Mouse (Mus musculus) limb, embryonic 14.5 days (tissue): ENCODE measurements around the gene Sez6. TPM values are rescaled to one million over a fixed set of nuclear protein-coding genes. Genes with fewer than 3 reads are reported as not detected.
A peak's percentile ranks its signal among the peaks of the same experiment; 100 is the strongest.

ENCODE experiments used
- ATAC-seq: fragments of 200-750 bp; cut with Nextera tagmentation; 2 replicates; pipeline ENCODE4 v1.8.0; 2017; ENCODE audit warnings: low read depth, moderate number of reproducible peaks, moderate TSS enrichment; ENCODE audit not compliant: low FRiP score
- DNase-seq: peaks from one replicate; pipeline ENCODE4 v3.0.0-alpha.2; 2015; ENCODE audit warnings: low spot score
- H3K27ac ChIP-seq: fragments of 300-500 bp; sonication (generic); replicated peaks from 2 replicates; pipeline ENCODE4 v1.5.1; 2014; ENCODE audit warnings: low read depth, mild to moderate bottlenecking, low read length, moderate library complexity, mixed read lengths
- H3K27me3 ChIP-seq: fragments of 300-500 bp; sonication (generic); 2 replicates; pipeline ENCODE4 v1.6.1; 2014; ENCODE audit warnings: low read length, mixed read lengths; ENCODE audit not compliant: control insufficient read depth, insufficient read depth
- H3K36me3 ChIP-seq: fragments of 300-500 bp; sonication (generic); 2 replicates; pipeline ENCODE4 v1.6.1; 2014; ENCODE audit warnings: mild to moderate bottlenecking, low read length, moderate library complexity, mixed read lengths; ENCODE audit not compliant: control insufficient read depth, insufficient read depth
- H3K4me1 ChIP-seq: fragments of 300-500 bp; sonication (generic); 2 replicates; pipeline ENCODE4 v1.6.1; 2014; ENCODE audit warnings: antibody characterized with exemption, low read length, mixed read lengths; ENCODE audit not compliant: control insufficient read depth, insufficient read depth
- H3K4me2 ChIP-seq: fragments of 300-500 bp; sonication (generic); replicated peaks from 2 replicates; pipeline ENCODE4 v1.6.1; 2014; ENCODE audit warnings: low read depth, mild to moderate bottlenecking, low read length, moderate library complexity; ENCODE audit not compliant: severe bottlenecking
- H3K4me3 ChIP-seq: fragments of 300-500 bp; sonication (generic); replicated peaks from 2 replicates; pipeline ENCODE4 v1.5.1; 2014; ENCODE audit warnings: low read length
- H3K9ac ChIP-seq: fragments of 300-500 bp; sonication (generic); 2 replicates; pipeline ENCODE4 v1.6.1; 2014; ENCODE audit warnings: mild to moderate bottlenecking, low read depth, low read length, moderate library complexity; ENCODE audit not compliant: severe bottlenecking
- H3K9me3 ChIP-seq: fragments of 300-500 bp; sonication (generic); 2 replicates; pipeline ENCODE4 v1.6.1; 2016; ENCODE audit warnings: low read length; ENCODE audit not compliant: control insufficient read depth
- POLR2A ChIP-seq: fragments of 200-500 bp; IDR thresholded peaks from 2 replicates; pipeline ENCODE4 v1.8.0; 2012; ENCODE audit warnings: inconsistent platforms, mild to moderate bottlenecking, moderate library complexity, borderline replicate concordance; ENCODE audit not compliant: insufficient read depth, insufficient read length; ENCODE audit errors: extremely low read depth
- WGBS: fragments of 180-500 bp; shearing (Covaris S2); extraction: QIAGEN DNeasy Blood & Tissue Kit; methylation state at CpG from one replicate; pipeline ENCODE4 v1.1.7; 2014; 5-methylcytosine and 5-hydroxymethylcytosine counted together
- polyA plus RNA-seq, 2 experiments: library from polyadenylated mRNA; depleted of rRNA in 1 of 2; stranded (reverse) in 1 of 2; unstranded in 1 of 2; fragments of >200 nt; fragmentation: Nextera tagmentation in 1 of 2; extraction: Ambion mirVana in 1 of 2; gene quantifications; 2 replicates each; pipeline versions ENCODE4 v1.2.1 to v1.2.3; 2012 to 2014

The Sez6 gene
- polyA plus RNA-seq, 2 experiments = 1.2 to 1.4 TPM

GRCm38 (mm10) chr11:77983937-77984835 is 53.6 kb downstream of the Sez6 start:
- Histone ChIP-seq H3K9me3 (no peaks in the 10 kb centered on the region), H3K9ac (peak overlapping the region; percentile 89), H3K27ac (peak overlapping the region; percentile 89), H3K4me2 (peak overlapping the region; percentile 73), H3K36me3 (peaks cover 35% of the 10 kb centered on the region), H3K4me3 (peak overlapping the region; percentile 99), H3K4me1 (peaks cover 10% of the 10 kb centered on the region; the same call in 1 of the 2 replicates), H3K27me3 (no peaks in the 10 kb centered on the region)
- DNase-seq = peak; percentile 49
- ATAC-seq = no peak
- peak; percentile 46; the same call in 1 of the 2 replicates for TF ChIP-seq POLR2A
- under 1% methylated on average over 42 of the region's 63 CpGs for WGBS

DNA sequence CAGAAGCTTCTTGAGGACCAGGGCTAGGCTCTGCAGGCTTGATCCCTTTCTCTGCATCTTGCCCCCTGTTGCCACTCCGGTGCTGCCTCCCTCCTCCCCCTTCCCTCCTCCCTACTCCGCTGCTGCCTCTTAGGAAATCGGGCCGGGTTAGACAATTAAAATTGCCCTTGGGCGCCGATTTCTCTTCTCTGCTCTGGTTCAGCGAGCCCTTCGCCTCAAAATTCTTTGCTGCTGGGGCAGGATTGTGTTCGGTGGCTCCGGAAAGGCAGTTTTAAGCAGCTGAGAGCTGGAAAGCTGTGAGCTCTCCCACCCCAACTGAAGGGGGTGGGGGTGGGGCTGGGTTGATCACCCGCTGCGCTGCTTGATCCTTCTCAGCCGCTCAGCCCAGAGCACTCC is 54.2 kb downstream of the Sez6 start:
- peaks cover 35% of the 10 kb centered on the region for H3K36me3 ChIP-seq
- peak overlapping the region; percentile 89 for H3K9ac ChIP-seq

GRCm38 (mm10) chr11:77985541-77986065 is 55.0 kb downstream of the Sez6 start:
- Histone ChIP-seq H3K9me3 (no peaks in the 10 kb centered on the region), H3K4me3 (peak overlapping the region; percentile 99), H3K36me3 (peaks cover 43% of the 10 kb centered on the region), H3K4me1 (peaks cover 10% of the 10 kb centered on the region; the same call in 1 of the 2 replicates), H3K27ac (0 out of 2 replicates have a peak overlapping the region, but pooled peaks have one; percentile 89), H3K4me2 (peak overlapping the region; percentile 73), H3K27me3 (no peaks in the 10 kb centered on the region), H3K9ac (peak overlapping the region; percentile 89)
- WGBS = 77% methylated on average over 3 of the region's 3 CpGs
- no peak for TF ChIP-seq POLR2A
- DNase-seq (no peak), ATAC-seq (no peak)

More for the DNA sequence above, 54.2 kb downstream of the Sez6 start:
- H3K27ac ChIP-seq = peak overlapping the region; percentile 89
- no peak for TF ChIP-seq POLR2A
- peaks cover 10% of the 10 kb centered on the region; the same call in 1 of the 2 replicates for H3K4me1 ChIP-seq
- peak overlapping the region; percentile 73 for H3K4me2 ChIP-seq
- 3% methylated on average over 13 of the region's 13 CpGs for WGBS
- H3K4me3 ChIP-seq = peak overlapping the region; percentile 99
- H3K9me3 ChIP-seq = no peaks in the 10 kb centered on the region
- no peaks in the 10 kb centered on the region for H3K27me3 ChIP-seq
- DNase-seq = peak; percentile 47
- no peak for ATAC-seq

DNA sequence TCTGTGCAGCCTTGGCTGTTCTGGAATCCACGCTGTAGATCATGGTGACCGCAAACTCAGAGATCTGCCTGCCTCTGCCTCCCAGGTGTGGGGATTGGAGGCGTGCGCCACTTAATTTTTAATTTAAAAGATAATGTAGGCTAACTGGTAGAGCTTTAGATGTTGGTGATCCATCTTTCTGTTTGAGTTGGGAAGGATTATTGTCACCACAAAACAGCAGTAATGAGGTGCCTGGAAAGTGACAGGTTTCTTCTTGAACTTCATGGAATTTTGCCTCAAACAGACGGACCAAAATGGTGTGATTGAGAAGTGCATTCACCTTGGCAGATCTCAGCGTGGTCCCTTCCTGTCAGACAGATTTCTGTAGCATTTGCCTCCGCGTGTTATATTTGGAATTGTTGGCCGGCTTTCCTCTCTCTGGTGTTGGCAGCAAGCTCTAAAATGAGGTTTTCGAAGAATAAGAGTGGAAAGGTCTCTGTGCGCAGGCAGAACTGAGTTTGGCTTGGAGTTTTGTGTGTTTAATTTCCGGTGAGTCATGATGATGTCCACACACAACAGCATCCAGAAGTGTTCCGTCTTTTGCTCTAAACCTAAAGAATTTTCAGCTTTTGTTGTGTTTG is 58.6 kb downstream of the Sez6 start:
- Histone ChIP-seq H3K27ac (no peak overlapping the region), H3K4me3 (no peak overlapping the region), H3K9ac (no peak overlapping the region), H3K4me1 (peaks cover 10% of the 10 kb centered on the region; the same call in 1 of the 2 replicates), H3K9me3 (no peaks in the 10 kb centered on the region), H3K36me3 (peaks cover 66% of the 10 kb centered on the region), H3K27me3 (no peaks in the 10 kb centered on the region), H3K4me2 (no peak overlapping the region)
- TF ChIP-seq POLR2A = no peak
- no peak for ATAC-seq
- DNase-seq = no peak
- 90% methylated on average over 13 of the region's 13 CpGs for WGBS

DNA sequence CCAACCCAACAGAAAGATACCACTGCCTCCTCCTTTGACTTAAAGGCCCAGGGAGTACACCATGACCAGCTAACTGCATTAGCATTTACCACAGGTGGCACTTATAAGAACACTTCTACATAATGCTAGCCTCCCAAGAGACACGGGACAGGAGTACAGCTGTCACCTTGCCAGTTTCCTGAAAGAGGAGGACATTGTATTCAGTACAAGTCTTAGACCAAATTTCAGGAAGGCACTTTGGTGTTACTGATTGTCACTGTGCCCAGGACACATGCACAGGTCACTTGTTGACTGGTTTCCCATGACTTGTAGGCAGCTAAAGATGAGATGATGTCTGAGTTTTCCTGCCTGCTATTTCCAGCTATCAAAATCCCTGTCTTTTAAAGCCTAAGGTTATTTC is 65.0 kb downstream of the Sez6 start:
- peaks cover 32% of the 10 kb centered on the region for H3K36me3 ChIP-seq
- no peak overlapping the region for H3K4me3 ChIP-seq
- no peak overlapping the region for H3K4me2 ChIP-seq
- ATAC-seq (no peak), DNase-seq (no peak)
- TF ChIP-seq POLR2A = no peak
- no peak overlapping the region for H3K9ac ChIP-seq
- no peak overlapping the region for H3K27ac ChIP-seq
- no peaks in the 10 kb centered on the region for H3K27me3 ChIP-seq
- H3K9me3 ChIP-seq = no peaks in the 10 kb centered on the region
- WGBS = 78% methylated on average over 1 of the region's 1 CpGs
- H3K4me1 ChIP-seq = no peaks in the 10 kb centered on the region
